Comparison of ENCODE assay signal across 11 mouse cellular contexts in the genomic region with DNA sequence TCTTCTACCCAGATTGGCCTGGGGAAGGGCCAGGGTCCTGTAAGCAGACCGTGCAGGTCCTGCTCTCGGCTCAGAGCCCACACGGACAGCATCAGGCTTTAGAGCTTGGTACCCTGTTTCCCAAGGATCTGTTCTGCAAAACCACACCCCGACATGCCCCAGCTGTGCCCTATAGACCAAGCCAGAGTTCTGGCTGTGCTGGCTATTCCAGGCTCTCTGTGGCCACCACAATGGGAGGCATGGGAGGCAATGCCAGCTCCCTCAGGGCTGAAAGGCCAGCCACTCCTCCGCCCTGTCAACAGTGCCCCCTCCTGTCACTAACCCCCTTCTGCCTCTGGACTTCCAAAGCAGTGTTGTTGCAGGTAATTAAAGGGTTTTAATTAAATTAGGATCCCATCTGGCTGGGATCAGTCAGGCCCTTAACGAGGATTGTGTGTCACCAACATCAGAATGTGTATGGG. TPM values are rescaled to one million over a fixed set of nuclear protein-coding genes. Genes with fewer than 3 reads are reported as not detected.
DNase-seq lines count a peak whose midpoint lies in the region; ATAC-seq and TF ChIP-seq lines count a peak whose summit lies in the region.
"Had no signal": no experiment of that assay in that cellular context is flagged by ENCODE, and none has a peak within 500 bp of the region (broad histone marks: within the 10 kb centered on the region; RNA-seq: fewer than 3 reads in every experiment).

No protein-coding gene starts in this region.

- H3K4me1 ChIP-seq in hindbrain, embryonic 13.5 days (replicated peaks) = peaks cover 31% of the 10 kb centered on the region
- H3K4me1 ChIP-seq in hindbrain, embryonic 12.5 days = peaks cover 24% of the 10 kb centered on the region
- peaks cover 12% of the 10 kb centered on the region for H3K4me1 ChIP-seq in testis, adult 2 months (ENCODE audit: control insufficient read depth, insufficient read depth, low read length)
- H3K4me1 ChIP-seq in heart, embryonic 12.5 days (replicated peaks) = peaks cover 14% of the 10 kb centered on the region
- peaks cover 9% of the 10 kb centered on the region; the same call in 1 of the 2 replicates for H3K4me1 ChIP-seq in stomach, embryonic 14.5 days (ENCODE audit: control insufficient read depth, insufficient read depth, low read length)
- no peaks in the 10 kb centered on the region for H3K4me1 ChIP-seq in kidney, adult 2 months (ENCODE audit: control insufficient read depth, insufficient read depth, low read length)

- no peak for TF ChIP-seq POLR2A in testis, adult 2 months (IDR thresholded peaks at IDR 0.05; ENCODE audit: control insufficient read depth, low read depth, low read length)
- TF ChIP-seq POLR2A in kidney, adult 2 months (IDR thresholded peaks at IDR 0.05; ENCODE audit: low read depth, low read length) = no peak

- ATAC-seq in hindbrain, embryonic 13.5 days (ENCODE audit: low FRiP score) = no peak
- ATAC-seq in hindbrain, embryonic 12.5 days (ENCODE audit: low FRiP score) = no peak
- no peak for ATAC-seq in heart, embryonic 12.5 days (ENCODE audit: insufficient number of reproducible peaks, low FRiP score)
- no peak for ATAC-seq in stomach, embryonic 14.5 days (ENCODE audit: insufficient number of reproducible peaks, insufficient read depth, low FRiP score, low read depth)
- ATAC-seq: liver, postnatal 0 days; midbrain, embryonic 13.5 days had no signal

- H3K4me3 ChIP-seq in hindbrain, embryonic 13.5 days = no peak overlapping the region
- no peak overlapping the region for H3K4me3 ChIP-seq in hindbrain, embryonic 12.5 days
- H3K4me3 ChIP-seq in testis, adult 2 months (ENCODE audit: control insufficient read depth, low read depth, low read length) = no peak overlapping the region
- no peak overlapping the region for H3K4me3 ChIP-seq in heart, embryonic 12.5 days
- no peak overlapping the region for H3K4me3 ChIP-seq in stomach, embryonic 14.5 days (ENCODE audit: low read depth, low read length)
- no peak overlapping the region for H3K4me3 ChIP-seq in kidney, adult 2 months (ENCODE audit: insufficient read depth, low read depth, low read length)
- H3K4me3 ChIP-seq: erythroblast, embryonic 14.5 days; midbrain, embryonic 13.5 days had no signal

- no peak for TF ChIP-seq CTCF in testis, adult 2 months (IDR thresholded peaks at IDR 0.05; ENCODE audit: control insufficient read depth, insufficient read depth, insufficient replicate concordance, low read depth, low read length)
- TF ChIP-seq CTCF in kidney, adult 2 months (conservative IDR thresholded peaks at IDR 0.05; ENCODE audit: insufficient read depth, insufficient read length, low read depth, low read length) = no peak

- H3K27me3 ChIP-seq in hindbrain, embryonic 13.5 days = peaks cover 6% of the 10 kb centered on the region; the same call in 1 of the 2 replicates
- H3K27me3 ChIP-seq in hindbrain, embryonic 12.5 days = no peaks in the 10 kb centered on the region
- H3K27me3 ChIP-seq in testis, adult 2 months (ENCODE audit: control insufficient read depth, insufficient read depth, low read length) = no peaks in the 10 kb centered on the region
- peaks cover 22% of the 10 kb centered on the region for H3K27me3 ChIP-seq in heart, embryonic 12.5 days (replicated peaks)
- no peaks in the 10 kb centered on the region for H3K27me3 ChIP-seq in stomach, embryonic 14.5 days (ENCODE audit: control insufficient read depth, insufficient read depth, low read length)
- no peaks in the 10 kb centered on the region for H3K27me3 ChIP-seq in kidney, adult 2 months (replicated peaks; ENCODE audit: control insufficient read depth, insufficient read depth, low read length)

- DNase-seq in testis, postnatal 10 days (ENCODE audit: low spot score) = no peak
- DNase-seq in kidney, adult 2 months = no peak
- no peak for DNase-seq in kidney, adult 8-10 months
- DNase-seq: liver, postnatal 0 days had no signal

- no peak overlapping the region for H3K9ac ChIP-seq in hindbrain, embryonic 13.5 days
- H3K9ac ChIP-seq in hindbrain, embryonic 12.5 days = no peak overlapping the region
- 0 out of 2 replicates have a peak overlapping the region, but pooled peaks have one; percentile 6 for H3K9ac ChIP-seq in heart, embryonic 12.5 days
- no peak overlapping the region for H3K9ac ChIP-seq in stomach, embryonic 14.5 days (replicated peaks; ENCODE audit: low read depth, low read length)
- H3K9ac ChIP-seq: liver, postnatal 0 days; midbrain, embryonic 13.5 days had no signal

- no peak overlapping the region for H3K4me2 ChIP-seq in hindbrain, embryonic 13.5 days
- H3K4me2 ChIP-seq in hindbrain, embryonic 12.5 days (replicated peaks) = no peak overlapping the region
- H3K4me2 ChIP-seq in heart, embryonic 12.5 days = no peak overlapping the region
- no peak overlapping the region for H3K4me2 ChIP-seq in stomach, embryonic 14.5 days (replicated peaks; ENCODE audit: low read depth, low read length)
- H3K4me2 ChIP-seq: midbrain, embryonic 13.5 days had no signal

- no peaks in the 10 kb centered on the region for H3K9me3 ChIP-seq in hindbrain, embryonic 13.5 days
- no peaks in the 10 kb centered on the region for H3K9me3 ChIP-seq in hindbrain, embryonic 12.5 days (replicated peaks)
- no peaks in the 10 kb centered on the region for H3K9me3 ChIP-seq in heart, embryonic 12.5 days (replicated peaks)
- no peaks in the 10 kb centered on the region for H3K9me3 ChIP-seq in stomach, embryonic 14.5 days (ENCODE audit: control insufficient read depth, low read depth, low read length)
- H3K9me3 ChIP-seq: midbrain, embryonic 13.5 days had no signal

- 0 out of 2 replicates have a peak, but pooled peaks cover 1% of the 10 kb centered on the region for H3K36me3 ChIP-seq in hindbrain, embryonic 13.5 days
- H3K36me3 ChIP-seq in hindbrain, embryonic 12.5 days = no peaks in the 10 kb centered on the region
- H3K36me3 ChIP-seq in testis, adult 2 months (ENCODE audit: control insufficient read depth, insufficient read depth, low read length) = no peaks in the 10 kb centered on the region
- H3K36me3 ChIP-seq in heart, embryonic 12.5 days = peaks cover 1% of the 10 kb centered on the region; the same call in 1 of the 2 replicates
- H3K36me3 ChIP-seq in stomach, embryonic 14.5 days (ENCODE audit: control insufficient read depth, insufficient read depth, low read length) = no peaks in the 10 kb centered on the region
- no peaks in the 10 kb centered on the region for H3K36me3 ChIP-seq in kidney, adult 2 months (ENCODE audit: control insufficient read depth, insufficient read depth, low read length)
- H3K36me3 ChIP-seq: midbrain, embryonic 13.5 days had no signal

- 53% methylated on average over 6 of the region's 6 CpGs for WGBS in hindbrain, embryonic 13.5 days
- 55% methylated on average over 6 of the region's 6 CpGs for WGBS in hindbrain, embryonic 12.5 days
- 72% methylated on average over 6 of the region's 6 CpGs for WGBS in heart, embryonic 12.5 days
- 82% methylated on average over 6 of the region's 6 CpGs for WGBS in stomach, embryonic 14.5 days
- 57% methylated on average over 6 of the region's 6 CpGs for WGBS in kidney, adult 2 months

- H3K27ac ChIP-seq in hindbrain, embryonic 13.5 days = peak overlapping the region; percentile 9; the same call in 1 of the 2 replicates
- no peak overlapping the region for H3K27ac ChIP-seq in hindbrain, embryonic 12.5 days
- peak overlapping the region; percentile 22 for H3K27ac ChIP-seq in testis, adult 2 months (ENCODE audit: control insufficient read depth, insufficient read depth, low read depth, low read length)
- H3K27ac ChIP-seq in heart, embryonic 12.5 days (ENCODE audit: poor library complexity, severe bottlenecking) = no peak overlapping the region
- H3K27ac ChIP-seq in stomach, embryonic 14.5 days (ENCODE audit: low read length) = 0 out of 2 replicates have a peak overlapping the region, but pooled peaks have one; percentile 33
- no peak overlapping the region for H3K27ac ChIP-seq in kidney, adult 2 months (ENCODE audit: insufficient read depth, low read depth, low read length)
- H3K27ac ChIP-seq: midbrain, embryonic 13.5 days had no signal

RNA-seq across cellular contexts. Expression of gene Nxph3, which starts 10.1 kb away (rescaled TPM):
- polyA plus RNA-seq in hindbrain, embryonic 13.5 days (2015; fragmentation: Nextera tagmentation; extraction: Ambion mirVana) = 0.69 and 0.91 TPM in 2 replicates
- polyA plus RNA-seq in hindbrain, embryonic 12.5 days (2016; fragmentation: Nextera tagmentation; extraction: Ambion mirVana) = 0.75 and 0.81 TPM in 2 replicates
- 1.9 and 2.0 TPM in 2 replicates for polyA plus RNA-seq in testis, adult 2 months (2012; rRNA removed)
- 0.40 and 0.43 TPM in 2 replicates for polyA plus RNA-seq in heart, embryonic 12.5 days (2016; fragmentation: Nextera tagmentation; extraction: Ambion mirVana)
- 0.86 and 1.1 TPM in 2 replicates for polyA plus RNA-seq in stomach, embryonic 14.5 days (2014; fragmentation: Nextera tagmentation; extraction: Ambion mirVana)
- 4.1 and 4.2 TPM in 2 replicates for polyA plus RNA-seq in kidney, adult 2 months (2012; rRNA removed)
- polyA plus RNA-seq: erythroblast, embryonic 14.5 days; liver, postnatal 0 days had no signal

Comparison
In these comparisons a context has a peak if more than half of its experiments do, and no peak if none do; other contexts are left out.
1. H3K27ac ChIP-seq: peak in hindbrain, embryonic 13.5 days (single experiment), testis, adult 2 months (single experiment) and stomach, embryonic 14.5 days (single experiment); none in hindbrain, embryonic 12.5 days (single experiment), heart, embryonic 12.5 days (single experiment) and kidney, adult 2 months (single experiment).